Mouse (Mus musculus) embryonic facial prominence, embryonic 12.5 days (tissue): Measurements from ENCODE around the gene 1600002K03Rik. TPM values are rescaled to one million over a fixed set of nuclear protein-coding genes. Genes with fewer than 3 reads are reported as not detected.

ENCODE experiments used
- ATAC-seq: fragments of 200-750 bp; cut with Nextera tagmentation; 2 replicates; pipeline ENCODE4 v1.8.0; 2017; ENCODE audit not compliant: insufficient number of reproducible peaks, insufficient read depth, low FRiP score, low TSS enrichment
- H3K27ac ChIP-seq: fragments of 300-500 bp; sonication (generic); 2 replicates; pipeline ENCODE4 v1.5.1; 2016; ENCODE audit warnings: mild to moderate bottlenecking
- H3K27me3 ChIP-seq: fragments of 300-500 bp; sonication (generic); 2 replicates; pipeline ENCODE4 v1.6.1; 2016; ENCODE audit warnings: mild to moderate bottlenecking, moderate library complexity
- H3K36me3 ChIP-seq: fragments of 300-500 bp; sonication (generic); 2 replicates; pipeline ENCODE4 v1.6.1; 2016; ENCODE audit warnings: mild to moderate bottlenecking
- H3K4me1 ChIP-seq: fragments of 300-500 bp; sonication (generic); 2 replicates; pipeline ENCODE4 v1.6.1; 2016
- H3K4me2 ChIP-seq: fragments of 300-500 bp; sonication (generic); replicated peaks from 2 replicates; pipeline ENCODE4 v1.6.1; 2016; ENCODE audit warnings: mild to moderate bottlenecking, moderate library complexity
- H3K4me3 ChIP-seq: fragments of 300-500 bp; sonication (generic); 2 replicates; pipeline ENCODE4 v1.5.1; 2016; ENCODE audit warnings: mild to moderate bottlenecking
- H3K9ac ChIP-seq: fragments of 300-500 bp; sonication (generic); 2 replicates; pipeline ENCODE4 v1.6.1; 2016; ENCODE audit warnings: mild to moderate bottlenecking, moderate library complexity
- H3K9me3 ChIP-seq: fragments of 300-500 bp; sonication (generic); 2 replicates; pipeline ENCODE4 v1.6.1; 2016; ENCODE audit warnings: mild to moderate bottlenecking, moderate library complexity
- WGBS: fragments of 180-500 bp; shearing (Covaris S2); methylation state at CpG from one replicate; pipeline ENCODE4 v1.1.7; 2016; 5-methylcytosine and 5-hydroxymethylcytosine counted together
- polyA plus RNA-seq: library from polyadenylated mRNA; unstranded; fragments of >200 nt; fragmentation: Nextera tagmentation; extraction: Ambion mirVana; gene quantifications from 2 replicates; pipeline ENCODE4 v1.2.1, GENCODE M21; 2016

Gene 1600002K03Rik
- polyA plus RNA-seq, 1 experiment from 2014 or later = 11.6 TPM

GRCm38 (mm10) chr10:80173358-80173757 is 614 bp downstream of the 1600002K03Rik start:
- peak overlapping the region; percentile 58 for H3K4me2 ChIP-seq
- ATAC-seq = no peak
- H3K36me3 ChIP-seq = peaks cover 27% of the 10 kb centered on the region
- H3K4me3 ChIP-seq = peak overlapping the region; percentile 48
- peak overlapping the region; percentile 76; the same call in 1 of the 2 replicates for H3K27ac ChIP-seq
- no peaks in the 10 kb centered on the region for H3K9me3 ChIP-seq
- WGBS = 9% methylated on average over 11 of the region's 11 CpGs
- peaks cover 33% of the 10 kb centered on the region for H3K4me1 ChIP-seq
- peak overlapping the region; percentile 44 for H3K9ac ChIP-seq
- H3K27me3 ChIP-seq = no peaks in the 10 kb centered on the region

- Histone ChIP-seq H3K4me3 (no peak overlapping the region), H3K4me1 (peaks cover 27% of the 10 kb centered on the region), H3K36me3 (peaks cover 27% of the 10 kb centered on the region), H3K9ac (no peak overlapping the region), H3K27ac (no peak overlapping the region), H3K4me2 (no peak overlapping the region), H3K27me3 (no peaks in the 10 kb centered on the region), H3K9me3 (no peaks in the 10 kb centered on the region)
- 85% methylated on average over 10 of the region's 10 CpGs for WGBS
- no peak for ATAC-seq
Measured at GRCm38 (mm10) chr10:80173955-80174640, 1.4 kb downstream of the 1600002K03Rik start.

- Histone ChIP-seq H3K4me2 (no peak overlapping the region), H3K4me3 (no peak overlapping the region), H3K27ac (no peak overlapping the region), H3K9ac (no peak overlapping the region), H3K27me3 (no peaks in the 10 kb centered on the region), H3K36me3 (peaks cover 27% of the 10 kb centered on the region), H3K9me3 (no peaks in the 10 kb centered on the region), H3K4me1 (peaks cover 24% of the 10 kb centered on the region)
- WGBS = 53% methylated on average over 2 of the region's 2 CpGs
- no peak for ATAC-seq
Measured at GRCm38 (mm10) chr10:80174705-80175104, 2.0 kb downstream of the 1600002K03Rik start.

- Histone ChIP-seq H3K4me2 (no peak overlapping the region), H3K27me3 (no peaks in the 10 kb centered on the region), H3K4me3 (no peak overlapping the region), H3K36me3 (peaks cover 17% of the 10 kb centered on the region), H3K9ac (0 out of 2 replicates have a peak overlapping the region, but pooled peaks have one; percentile 5), H3K9me3 (no peaks in the 10 kb centered on the region), H3K27ac (no peak overlapping the region), H3K4me1 (peaks cover 23% of the 10 kb centered on the region)
- 21% methylated on average over 4 of the region's 4 CpGs for WGBS
- 0 out of 2 replicates have a peak, but pooled peaks have one; percentile 8 for ATAC-seq
Measured at GRCm38 (mm10) chr10:80175536-80176269, 3.0 kb downstream of the 1600002K03Rik start.

- H3K4me3 ChIP-seq = no peak overlapping the region
- ATAC-seq = no peak
- H3K9ac ChIP-seq = 0 out of 2 replicates have a peak overlapping the region, but pooled peaks have one; percentile 5
- WGBS = 83% methylated on average over 5 of the region's 5 CpGs
- peaks cover 12% of the 10 kb centered on the region for H3K36me3 ChIP-seq
- H3K9me3 ChIP-seq = no peaks in the 10 kb centered on the region
- no peak overlapping the region for H3K4me2 ChIP-seq
- no peaks in the 10 kb centered on the region for H3K27me3 ChIP-seq
- H3K27ac ChIP-seq = no peak overlapping the region
- peaks cover 30% of the 10 kb centered on the region for H3K4me1 ChIP-seq
Measured at GRCm38 (mm10) chr10:80176270-80176834, 3.6 kb downstream of the 1600002K03Rik start.

- no peak overlapping the region for H3K4me3 ChIP-seq
- WGBS = 72% methylated on average over 7 of the region's 7 CpGs
- peaks cover under 1% of the 10 kb centered on the region; the same call in 1 of the 2 replicates for H3K36me3 ChIP-seq
- H3K4me1 ChIP-seq = peaks cover 27% of the 10 kb centered on the region
- ATAC-seq = no peak
- no peak overlapping the region for H3K4me2 ChIP-seq
- no peak overlapping the region for H3K27ac ChIP-seq
- no peak overlapping the region for H3K9ac ChIP-seq
- H3K9me3 ChIP-seq = no peaks in the 10 kb centered on the region
- H3K27me3 ChIP-seq = no peaks in the 10 kb centered on the region
Measured at GRCm38 (mm10) chr10:80177441-80178279, 4.9 kb downstream of the 1600002K03Rik start.

- 3% methylated on average over 58 of the region's 106 CpGs for WGBS
- ATAC-seq = peak; percentile 55
- peaks cover 26% of the 10 kb centered on the region for H3K4me1 ChIP-seq
Measured at GRCm38 (mm10) chr10:80179068-80180051, 6.6 kb downstream of the 1600002K03Rik start, which contains the start of gene Efna2. TSS of gene Efna2 (plus strand) at chr10:80179482.

GRCm38 (mm10) chr10:80180288-80180687 is 7.5 kb downstream of the 1600002K03Rik start:
- Histone ChIP-seq H3K4me1 (peaks cover 22% of the 10 kb centered on the region), H3K27ac (peak overlapping the region; percentile 83; the same call in 1 of the 2 replicates), H3K9me3 (no peaks in the 10 kb centered on the region), H3K4me3 (peak overlapping the region; percentile 74), H3K9ac (peak overlapping the region; percentile 96), H3K4me2 (peak overlapping the region; percentile 92), H3K36me3 (peaks cover 8% of the 10 kb centered on the region; the same call in 1 of the 2 replicates), H3K27me3 (no peaks in the 10 kb centered on the region)
- no peak for ATAC-seq
- WGBS = 38% methylated on average over 6 of the region's 6 CpGs

More at GRCm38 (mm10) chr10:80179068-80180051, 6.6 kb downstream of the 1600002K03Rik start, which contains the start of gene Efna2:
- Histone ChIP-seq H3K27ac (peak within 1 kb of the TSS; percentile 83), H3K9me3 (no peaks in the 10 kb centered on the region), H3K36me3 (peaks cover 8% of the 10 kb centered on the region; the same call in 1 of the 2 replicates), H3K4me3 (peak within 1 kb of the TSS; percentile 74), H3K4me2 (peak within 1 kb of the TSS; percentile 92), H3K9ac (peak within 1 kb of the TSS; percentile 96), H3K27me3 (no peaks in the 10 kb centered on the region)

- peaks cover 22% of the 10 kb centered on the region for H3K4me1 ChIP-seq
- H3K9me3 ChIP-seq = no peaks in the 10 kb centered on the region
- no peak for ATAC-seq
- peak overlapping the region; percentile 92 for H3K4me2 ChIP-seq
- no peaks in the 10 kb centered on the region for H3K27me3 ChIP-seq
- WGBS = 14% methylated on average over 5 of the region's 5 CpGs
- H3K9ac ChIP-seq = peak overlapping the region; percentile 96
- H3K4me3 ChIP-seq = peak overlapping the region; percentile 74
- peak overlapping the region; percentile 83; the same call in 1 of the 2 replicates for H3K27ac ChIP-seq
- H3K36me3 ChIP-seq = peaks cover 8% of the 10 kb centered on the region; the same call in 1 of the 2 replicates
Measured at GRCm38 (mm10) chr10:80180823-80181222, 8.1 kb downstream of the 1600002K03Rik start.

GRCm38 (mm10) chr10:80182547-80182946 is 9.8 kb downstream of the 1600002K03Rik start:
- ATAC-seq = no peak
- WGBS = 96% methylated on average over 7 of the region's 7 CpGs
- H3K27me3 ChIP-seq = no peaks in the 10 kb centered on the region
- no peak overlapping the region for H3K9ac ChIP-seq
- peaks cover 24% of the 10 kb centered on the region for H3K36me3 ChIP-seq
- no peak overlapping the region for H3K4me3 ChIP-seq
- peaks cover 22% of the 10 kb centered on the region for H3K4me1 ChIP-seq
- H3K9me3 ChIP-seq = no peaks in the 10 kb centered on the region
- no peak overlapping the region for H3K27ac ChIP-seq
- H3K4me2 ChIP-seq = no peak overlapping the region
